Mouse (Mus musculus): Measurements from ENCODE around the gene Sycp2l.
A peak's percentile ranks its signal among the peaks of the same experiment; 100 is the strongest.

Sycp2l gene

DNA sequence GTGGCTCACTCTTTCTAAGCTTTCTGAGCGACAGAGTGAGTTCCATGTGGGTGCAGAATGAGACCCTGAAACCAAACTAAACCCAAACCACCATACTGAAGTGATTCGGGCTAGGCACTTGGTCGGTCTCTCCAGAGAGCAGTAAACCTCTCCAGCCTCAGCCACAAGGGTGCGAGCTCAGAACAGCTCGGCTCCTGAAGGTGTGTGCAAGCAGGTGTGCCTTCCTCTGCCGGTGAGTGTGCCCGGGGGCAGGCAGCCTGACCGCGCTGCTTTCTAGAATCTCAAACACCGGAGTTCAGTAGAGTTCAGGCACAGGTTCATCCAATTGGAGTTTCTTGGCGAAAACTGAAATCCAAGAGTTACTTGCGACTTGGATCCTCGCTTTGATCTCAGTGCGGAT is at the start of gene Sycp2l:
TSS of gene Sycp2l (plus strand) at position 368 of the 400 bp plus-strand sequence.
- DNase-seq (ENCODE audit: low spot score in 2 of 2), result no peak

DNA sequence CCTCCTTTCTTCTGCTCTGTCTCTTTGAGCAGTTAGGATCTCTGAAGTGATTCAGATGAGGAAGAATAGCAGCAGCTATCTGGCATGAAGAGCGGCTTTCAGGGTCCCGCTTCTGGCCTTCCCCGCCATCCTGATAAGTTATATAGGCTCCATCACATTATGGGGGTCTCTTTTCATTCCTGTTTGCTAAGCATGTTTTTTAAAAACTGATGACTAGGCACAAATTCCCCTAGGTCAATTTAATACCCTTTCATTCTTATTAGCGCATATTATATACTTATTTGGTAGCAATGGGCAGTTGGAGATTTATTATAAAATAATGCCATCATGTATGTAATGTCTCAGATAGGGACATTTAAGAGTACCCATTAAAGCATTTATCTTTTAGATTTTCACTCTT is 46.5 kb upstream of the Sycp2l start:
- no peak for DNase-seq (ENCODE audit: low spot score in 2 of 2)

GRCm38 (mm10) chr13:41071617-41072016 is 42.5 kb upstream of the Sycp2l start:
- no peak for DNase-seq (ENCODE audit: low spot score in 2 of 2)

DNA sequence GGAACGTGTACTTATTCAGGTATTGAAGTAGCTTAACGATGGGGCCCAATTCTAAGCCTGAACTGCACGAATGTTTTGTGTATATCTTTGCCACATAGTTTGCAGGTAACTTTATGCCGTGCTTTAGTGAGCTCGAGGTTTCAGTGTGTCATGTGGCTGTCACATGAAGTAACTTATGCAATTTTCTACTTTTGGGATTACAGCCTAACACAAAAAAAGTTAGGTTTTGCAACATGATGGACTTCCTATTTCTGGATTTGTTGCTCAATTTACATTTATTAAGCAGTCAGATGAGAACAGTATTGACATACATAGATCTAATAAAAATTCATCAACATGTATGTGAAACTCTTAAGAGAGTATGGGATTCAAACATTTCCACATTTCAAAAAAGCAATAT is 40.3 kb upstream of the Sycp2l start:
- DNase-seq (ENCODE audit: low spot score in 2 of 2), result no peak

GRCm38 (mm10) chr13:41077921-41078320 is 36.2 kb upstream of the Sycp2l start:
- no peak for DNase-seq (ENCODE audit: low spot score in 2 of 2)

- no peak for DNase-seq (ENCODE audit: low spot score in 2 of 2)
Measured at GRCm38 (mm10) chr13:41078690-41079420, 35.3 kb upstream of the Sycp2l start.

DNA sequence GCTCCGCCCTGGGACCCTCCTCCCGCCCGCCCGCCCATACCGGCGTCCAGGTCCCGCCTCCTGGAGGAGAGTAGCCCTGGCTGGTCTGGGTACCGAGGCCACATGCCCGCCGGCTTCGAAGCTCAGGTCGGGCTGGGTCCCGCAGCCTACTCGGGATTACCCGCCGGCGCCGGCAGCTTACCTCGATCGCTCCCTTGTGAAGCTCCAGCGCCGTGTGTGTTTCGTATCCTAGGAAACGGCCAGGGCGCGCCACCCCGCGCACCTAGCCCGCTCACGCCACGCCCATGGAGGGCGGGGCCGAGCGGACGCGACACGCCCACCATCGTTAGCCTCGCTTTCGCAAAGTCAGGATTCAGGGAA is 34.7 kb upstream of the Sycp2l start, which contains the start of gene Mak:
TSS of gene Mak (minus strand) at position 286 of the 360 bp plus-strand sequence.
- DNase-seq (ENCODE audit: low spot score in 2 of 2), result peak; percentile 41 to 47

DNA sequence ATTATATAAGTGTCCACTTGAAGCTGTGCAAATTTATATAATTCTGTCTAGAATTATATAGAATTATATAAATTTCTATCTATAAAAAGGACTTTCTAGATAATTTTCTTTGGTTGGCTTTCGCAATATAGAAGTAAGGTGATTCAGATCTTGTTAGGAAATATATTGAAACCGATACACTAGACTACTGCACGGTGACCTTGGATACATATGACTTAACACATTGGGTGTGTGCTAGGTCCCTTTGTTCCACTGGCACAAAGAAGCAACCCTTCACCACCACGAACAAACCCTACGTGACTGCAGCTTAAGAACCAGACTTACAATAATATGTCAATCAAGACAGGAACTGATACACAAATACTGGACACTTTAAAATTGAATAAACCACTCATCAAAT is 34.2 kb upstream of the Sycp2l start:
- DNase-seq (ENCODE audit: low spot score in 2 of 2), result no peak

DNA sequence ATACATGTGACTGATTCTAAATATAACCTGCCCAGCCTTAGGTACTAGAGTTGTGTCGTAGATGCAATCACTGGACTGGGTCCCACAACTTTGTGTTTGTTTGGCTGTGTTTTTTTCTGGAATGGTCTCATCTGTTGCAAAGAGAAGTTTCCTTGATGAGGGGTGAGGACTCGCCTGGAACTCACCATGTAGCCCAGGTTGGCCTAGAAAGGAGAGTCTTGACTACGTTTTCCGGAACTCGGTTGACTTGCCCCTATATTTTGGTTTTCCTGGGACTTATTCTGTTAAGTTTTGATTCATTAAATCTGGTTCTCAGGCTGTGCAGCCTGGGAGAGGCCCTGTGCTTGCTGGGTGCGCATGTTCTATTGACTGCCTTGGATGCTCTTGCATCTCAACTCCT is 33.4 kb upstream of the Sycp2l start:
- no peak for DNase-seq (ENCODE audit: low spot score in 2 of 2)

GRCm38 (mm10) chr13:41084521-41084920 is 29.6 kb upstream of the Sycp2l start:
- DNase-seq (ENCODE audit: low spot score in 2 of 2), result no peak

- no peak for DNase-seq (ENCODE audit: low spot score in 2 of 2)
Measured at GRCm38 (mm10) chr13:41085140-41085539, 29.0 kb upstream of the Sycp2l start.

DNA sequence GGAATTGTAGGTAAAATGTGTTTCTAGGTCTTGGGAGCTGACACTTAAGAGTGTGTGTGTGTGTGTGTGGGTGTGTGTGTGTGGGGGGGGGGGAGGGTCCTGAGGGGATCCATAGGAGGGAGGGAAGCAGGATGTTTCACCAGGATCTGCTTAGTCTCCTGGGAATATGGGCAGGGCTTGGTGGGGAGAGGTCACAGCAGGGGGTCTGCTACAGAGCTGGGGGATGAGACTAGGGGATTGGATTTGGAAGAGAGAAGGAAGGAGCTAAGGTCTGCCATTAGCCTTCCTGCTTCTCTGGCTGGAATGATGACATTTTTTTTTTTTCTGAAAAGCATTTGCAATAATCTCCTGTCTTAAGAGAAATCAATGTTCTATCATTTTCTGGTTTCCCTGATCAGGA is 25.4 kb upstream of the Sycp2l start:
- DNase-seq (ENCODE audit: low spot score in 2 of 2), result no peak

DNA sequence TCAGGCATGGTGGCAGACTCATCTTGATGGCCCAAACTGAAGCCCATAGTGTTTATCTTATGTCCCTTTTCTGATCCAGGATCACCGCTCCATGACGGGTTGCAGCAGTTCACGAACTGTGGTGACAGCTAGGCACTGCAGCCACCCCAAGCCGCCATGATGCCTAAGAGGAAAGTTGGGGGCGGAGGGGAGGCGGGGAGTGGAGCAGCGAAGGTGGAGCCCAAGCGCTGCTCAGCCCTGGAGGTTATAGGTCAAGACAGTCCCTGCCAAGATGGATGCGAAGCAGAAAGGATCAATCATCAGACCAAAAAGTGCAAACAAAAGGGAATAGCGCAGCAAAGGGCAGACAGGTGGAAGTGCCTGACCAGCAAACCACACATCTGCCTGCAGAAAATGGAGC is 22.8 kb upstream of the Sycp2l start:
- no peak for DNase-seq (ENCODE audit: low spot score in 2 of 2)

- DNase-seq (ENCODE audit: low spot score in 2 of 2), result no peak
Measured at GRCm38 (mm10) chr13:41094160-41094559, 19.9 kb upstream of the Sycp2l start.

DNA sequence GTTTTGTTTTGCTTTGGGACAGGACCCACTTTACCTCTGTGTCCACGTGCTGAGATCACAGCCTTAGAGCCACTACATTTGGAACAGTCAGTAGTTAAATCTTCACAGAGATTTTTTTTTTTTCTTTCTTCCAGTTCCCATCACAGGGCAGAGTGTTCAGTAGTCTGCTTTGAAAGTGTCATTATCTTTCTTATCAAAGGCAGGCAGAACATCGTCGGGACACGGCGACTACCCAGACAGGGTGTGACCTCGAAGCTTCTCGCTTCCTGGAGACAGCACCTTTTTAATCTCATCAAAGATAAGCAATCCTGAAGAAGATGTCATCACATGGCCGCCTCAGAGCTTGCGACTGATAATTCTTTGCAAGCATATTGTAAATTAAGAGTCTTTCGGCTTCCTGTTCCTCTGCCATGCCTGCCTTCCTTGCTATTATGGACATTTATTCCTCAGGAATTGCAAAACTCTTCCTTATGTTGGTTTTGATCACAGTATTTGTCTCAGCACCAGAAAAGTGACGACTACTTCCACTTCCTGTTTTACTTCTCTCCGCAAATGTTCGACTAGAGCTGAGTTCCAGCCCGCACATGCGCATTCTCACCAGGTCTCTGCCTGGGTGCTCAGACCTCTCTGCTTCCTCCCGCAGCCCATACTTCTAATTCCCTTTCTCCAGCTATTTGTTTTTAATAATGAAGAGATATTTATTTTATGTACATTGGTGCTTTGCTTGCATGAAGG is 16.6 kb upstream of the Sycp2l start:
- no peak for DNase-seq (ENCODE audit: low spot score in 2 of 2)

GRCm38 (mm10) chr13:41098325-41098724 is 15.8 kb upstream of the Sycp2l start:
- DNase-seq (ENCODE audit: low spot score in 2 of 2), result no peak

GRCm38 (mm10) chr13:41100031-41100430 is 14.1 kb upstream of the Sycp2l start:
- no peak for DNase-seq (ENCODE audit: low spot score in 2 of 2)

GRCm38 (mm10) chr13:41103841-41104525 is 10.1 kb upstream of the Sycp2l start:
- DNase-seq (ENCODE audit: low spot score in 2 of 2), result no peak

DNA sequence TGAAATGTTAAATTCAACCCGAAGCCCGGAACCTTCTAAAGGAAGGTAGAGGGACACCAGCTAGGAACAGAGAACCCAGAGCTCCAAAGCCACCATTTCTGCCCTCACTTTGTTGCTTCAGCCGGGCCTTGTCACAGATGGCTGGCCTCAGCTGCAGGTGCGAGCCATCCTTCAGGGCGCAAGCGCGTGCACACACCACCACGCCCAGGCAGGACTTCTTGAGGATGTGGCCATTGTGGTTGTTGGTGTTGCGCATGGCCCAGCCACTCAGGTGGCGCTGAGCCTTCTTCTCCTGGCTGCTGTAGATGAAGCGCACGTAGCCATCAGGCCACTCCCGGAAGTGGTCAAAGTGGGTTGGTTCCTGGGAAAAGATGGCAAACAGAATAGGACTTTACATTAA is 8.6 kb upstream of the Sycp2l start:
- DNase-seq (ENCODE audit: low spot score in 2 of 2), result no peak

- no peak for DNase-seq (ENCODE audit: low spot score in 2 of 2)
Measured at GRCm38 (mm10) chr13:41110935-41111334, 3.2 kb upstream of the Sycp2l start, which contains the start of gene Gcm2. Gcm2 (minus strand) TSS chr13:41111035.

GRCm38 (mm10) chr13:41119152-41119945 is 5.2 kb downstream of the Sycp2l start:
- no peak for DNase-seq (ENCODE audit: low spot score in 2 of 2)
